Comparison of ENCODE assay signal across 8 mouse cellular contexts in genomic region chr16:56716557-56717179, GRCm38 (mm10). TPM values are rescaled to one million over a fixed set of nuclear protein-coding genes. Genes with fewer than 3 reads are reported as not detected.
DNase-seq lines count a peak whose midpoint lies in the region; ATAC-seq and TF ChIP-seq lines count a peak whose summit lies in the region.

No protein-coding gene starts in this region.

- no peaks in the 10 kb centered on the region for H3K27me3 ChIP-seq in hindbrain, embryonic 15.5 days
- H3K27me3 ChIP-seq in liver, embryonic 16.5 days (ENCODE audit: control insufficient read depth, insufficient read depth, low read depth, low read length), result no peaks in the 10 kb centered on the region
- H3K27me3 ChIP-seq in neural tube, embryonic 15.5 days (replicated peaks), result no peaks in the 10 kb centered on the region

- peak; percentile 76 for ATAC-seq in hindbrain, embryonic 15.5 days (ENCODE audit: low FRiP score, low read depth)
- peak; percentile 45 for ATAC-seq in liver, embryonic 16.5 days (ENCODE audit: low read depth)
- peak; percentile 75 for ATAC-seq in neural tube, embryonic 15.5 days (ENCODE audit: low FRiP score)

- TF ChIP-seq CTCF in lung, adult 2 months (IDR thresholded peaks at IDR 0.05; ENCODE audit: insufficient read depth, low read length), result no peak
- no peak for TF ChIP-seq CTCF in embryonic fibroblast, embryonic 13.5 days (IDR thresholded peaks at IDR 0.05; ENCODE audit: borderline replicate concordance, insufficient read depth, low read length)

- peak overlapping the region; percentile 80 for H3K9ac ChIP-seq in hindbrain, embryonic 15.5 days
- H3K9ac ChIP-seq in liver, embryonic 16.5 days (ENCODE audit: low read depth, low read length), result peak overlapping the region; percentile 95
- H3K9ac ChIP-seq in neural tube, embryonic 15.5 days (replicated peaks), result peak overlapping the region; percentile 88

- WGBS in lung, adult 2 months, result under 1% methylated on average over 30 of the region's 38 CpGs
- WGBS in hindbrain, embryonic 15.5 days, result under 1% methylated on average over 35 of the region's 38 CpGs
- under 1% methylated on average over 32 of the region's 38 CpGs for WGBS in liver, embryonic 16.5 days (ENCODE audit: insufficient replicate concordance)
- WGBS in neural tube, embryonic 15.5 days, result 0% methylated on average over 29 of the region's 38 CpGs

- TF ChIP-seq POLR2A in lung, adult 2 months (IDR thresholded peaks at IDR 0.05; ENCODE audit: borderline replicate concordance, extremely low read depth, low read depth, low read length), result no peak
- no peak for TF ChIP-seq POLR2A in embryonic fibroblast, embryonic 13.5 days (IDR thresholded peaks at IDR 0.05; ENCODE audit: low read depth, low read length)

- peak overlapping the region; percentile 87 for H3K27ac ChIP-seq in embryonic fibroblast, embryonic 13.5 days (ENCODE audit: insufficient read depth, low read length)
- peak overlapping the region; percentile 98 for H3K27ac ChIP-seq in hindbrain, embryonic 15.5 days (replicated peaks)
- peak overlapping the region; percentile 97 for H3K27ac ChIP-seq in liver, embryonic 16.5 days (ENCODE audit: low read length)
- peak overlapping the region; percentile 98 for H3K27ac ChIP-seq in neural tube, embryonic 15.5 days (replicated peaks)

- H3K4me2 ChIP-seq in hindbrain, embryonic 15.5 days, result peak overlapping the region; percentile 80
- peak overlapping the region; percentile 73 for H3K4me2 ChIP-seq in liver, embryonic 16.5 days (ENCODE audit: low read depth, low read length)
- H3K4me2 ChIP-seq in neural tube, embryonic 15.5 days, result peak overlapping the region; percentile 73

- peak overlapping the region; percentile 77 for H3K4me3 ChIP-seq in lung, adult 2 months (replicated peaks; ENCODE audit: extremely low read depth, low read depth, low read length)
- peak overlapping the region; percentile 95 for H3K4me3 ChIP-seq in embryonic fibroblast, embryonic 13.5 days (ENCODE audit: insufficient read depth, low read length)
- H3K4me3 ChIP-seq in hindbrain, embryonic 15.5 days, result peak overlapping the region; percentile 85
- peak overlapping the region; percentile 92 for H3K4me3 ChIP-seq in liver, embryonic 16.5 days (ENCODE audit: low read depth, low read length)
- H3K4me3 ChIP-seq in neural tube, embryonic 15.5 days (replicated peaks), result peak overlapping the region; percentile 81

- peaks cover 9% of the 10 kb centered on the region for H3K4me1 ChIP-seq in lung, adult 2 months (ENCODE audit: control insufficient read depth, insufficient read depth, low read length)
- no peaks in the 10 kb centered on the region for H3K4me1 ChIP-seq in embryonic fibroblast, embryonic 13.5 days (ENCODE audit: control insufficient read depth, insufficient read depth, low read length)
- H3K4me1 ChIP-seq in hindbrain, embryonic 15.5 days (replicated peaks), result peaks cover 26% of the 10 kb centered on the region
- peaks cover 20% of the 10 kb centered on the region for H3K4me1 ChIP-seq in liver, embryonic 16.5 days (ENCODE audit: control insufficient read depth, low read depth, low read length)
- H3K4me1 ChIP-seq in neural tube, embryonic 15.5 days, result peaks cover 26% of the 10 kb centered on the region

- no peaks in the 10 kb centered on the region for H3K9me3 ChIP-seq in hindbrain, embryonic 15.5 days
- no peaks in the 10 kb centered on the region for H3K9me3 ChIP-seq in liver, embryonic 16.5 days (replicated peaks; ENCODE audit: control insufficient read depth, low read length)
- H3K9me3 ChIP-seq in neural tube, embryonic 15.5 days (replicated peaks), result no peaks in the 10 kb centered on the region

- peaks cover 8% of the 10 kb centered on the region for H3K36me3 ChIP-seq in hindbrain, embryonic 15.5 days
- peaks cover 7% of the 10 kb centered on the region for H3K36me3 ChIP-seq in liver, embryonic 16.5 days (ENCODE audit: control insufficient read depth, insufficient read depth)
- H3K36me3 ChIP-seq in neural tube, embryonic 15.5 days, result peaks cover 5% of the 10 kb centered on the region

- peak; percentile 48 for DNase-seq in lung, adult 2 months
- no peak for DNase-seq in lung, postnatal 4 days
- peak; percentile 88 for DNase-seq in ZHBTc4 (ENCODE audit: low read depth, low spot score)
- no peak for DNase-seq in ovary, postnatal 36 days (ENCODE audit: low spot score)

RNA-seq across cellular contexts. Expression of gene Tfg, which starts 0.6 kb away (rescaled TPM):
- polyA plus RNA-seq in lung, adult 2 months (2012; rRNA removed), result 51.3 and 59.6 TPM in 2 replicates
- 217 and 253 TPM in 2 replicates for polyA plus RNA-seq in embryonic fibroblast, embryonic 13.5 days (2011; ENCODE audit: insufficient read length, low read depth, missing spikeins)
- 156 and 157 TPM in 2 replicates for polyA plus RNA-seq in hindbrain, embryonic 15.5 days (2015; fragmentation: Nextera tagmentation; extraction: Ambion mirVana)
- 70.8 and 71.7 TPM in 2 replicates for polyA plus RNA-seq in liver, embryonic 16.5 days (2015; fragmentation: Nextera tagmentation; extraction: Ambion mirVana)
- 157 and 159 TPM in 2 replicates for polyA plus RNA-seq in neural tube, embryonic 15.5 days (2015; fragmentation: Nextera tagmentation; extraction: Ambion mirVana)

Comparison
In these comparisons a context has a peak if more than half of its experiments do, and no peak if none do; other contexts are left out.
1. DNase-seq: peak in lung, adult 2 months (single experiment) and ZHBTc4 (single experiment); none in lung, postnatal 4 days (0 of 2) and ovary, postnatal 36 days (single experiment).
2. Peak in every context shown above with its lines, with median percentiles within 50 percentile points of each other: H3K4me3 ChIP-seq, H3K27ac ChIP-seq, ATAC-seq, H3K4me2 ChIP-seq and H3K9ac ChIP-seq.